Mouse (Mus musculus) MEL (cell line): ENCODE measurements around the gene Gucd1. TPM values are rescaled to one million over a fixed set of nuclear protein-coding genes. Genes with fewer than 3 reads are reported as not detected.

ENCODE experiments used
- DNase-seq: peaks from one replicate; pipeline ENCODE4 v3.0.0; 2011; ENCODE audit warnings: low read depth, low spot score
- H3K27ac ChIP-seq: 2 replicates; pipeline ENCODE4 v1.5.1; 2012; ENCODE audit warnings: low read depth, mild to moderate bottlenecking, control low read depth, low read length, moderate library complexity; ENCODE audit not compliant: control insufficient read depth
- H3K27me3 ChIP-seq, 2 experiments: fragments of 150-350 bp in 1 of 2; sonication (generic) in 1 of 2; 2 replicates each; pipeline ENCODE4 v1.6.1; 2012; ENCODE audit warnings: low read length in 2 of 2, mild to moderate bottlenecking in 2 of 2, improper control_type of control experiment in 1 of 2, moderate library complexity in 1 of 2; ENCODE audit not compliant: insufficient read depth in 2 of 2, control insufficient read depth in 1 of 2
- H3K36me3 ChIP-seq, 2 experiments: 2 replicates each; pipeline ENCODE4 v1.6.1; 2012 to 2014; ENCODE audit warnings: low read length in 2 of 2, improper control_type of control experiment in 1 of 2, inconsistent platforms in 1 of 2, mild to moderate bottlenecking in 1 of 2; ENCODE audit not compliant: insufficient read depth in 2 of 2, control insufficient read depth in 1 of 2
- H3K4me1 ChIP-seq, 2 experiments: fragments of 150-350 bp in 1 of 2; sonication (generic) in 1 of 2; 2 replicates each; pipeline ENCODE4 v1.6.1; 2012; ENCODE audit warnings: low read length in 2 of 2, improper control_type of control experiment in 1 of 2, mild to moderate bottlenecking in 1 of 2; ENCODE audit not compliant: insufficient read depth in 2 of 2, control insufficient read depth in 1 of 2
- H3K4me3 ChIP-seq, 2 experiments: fragments of 150-350 bp in 1 of 2; sonication (generic) in 1 of 2; 2 replicates each; pipeline ENCODE4 v1.5.1; 2012; ENCODE audit warnings: low read depth in 2 of 2, low read length in 2 of 2, mild to moderate bottlenecking in 2 of 2, moderate library complexity in 2 of 2, control low read depth in 1 of 2, improper control_type of control experiment in 1 of 2; ENCODE audit not compliant: control insufficient read depth in 1 of 2, insufficient read depth in 1 of 2
- H3K79me2 ChIP-seq: 2 replicates; pipeline ENCODE4 v1.6.1; 2012; ENCODE audit warnings: mild to moderate bottlenecking, low read length, moderate library complexity; ENCODE audit not compliant: control insufficient read depth, poor library complexity, insufficient read depth
- H3K9ac ChIP-seq: 2 replicates; pipeline ENCODE4 v1.6.1; 2012; ENCODE audit warnings: low read depth, mild to moderate bottlenecking, control low read depth, low read length, moderate library complexity; ENCODE audit not compliant: control insufficient read depth, poor library complexity, severe bottlenecking
- H3K9me3 ChIP-seq: fragments of 150-350 bp; sonication (generic); replicated peaks from 2 replicates; pipeline ENCODE4 v1.6.1; 2012; ENCODE audit warnings: mild to moderate bottlenecking, low read length, improper control_type of control experiment, moderate library complexity; ENCODE audit not compliant: insufficient read depth
- CTCF ChIP-seq, 3 experiments: IDR thresholded peaks in 2 of 3; conservative IDR thresholded peaks in 1 of 3; 2 replicates each; pipeline ENCODE4 v1.5.1; 2011 to 2012; ENCODE audit warnings: low read length in 3 of 3, low read depth in 2 of 3, mild to moderate bottlenecking in 2 of 3, improper control_type of control experiment in 1 of 3, inconsistent platforms in 1 of 3, mixed read lengths in 1 of 3, moderate library complexity in 1 of 3; ENCODE audit not compliant: control insufficient read depth in 1 of 3, insufficient read depth in 1 of 3, poor library complexity in 1 of 3, severe bottlenecking in 1 of 3
- E2F4 ChIP-seq: IDR thresholded peaks from 2 replicates; pipeline ENCODE4 v1.6.1; 2011; ENCODE audit warnings: low read depth, low read length, improper control_type of control experiment, borderline replicate concordance
- ELF1 ChIP-seq: IDR thresholded peaks from 2 replicates; pipeline ENCODE4 v1.6.1; 2014; ENCODE audit warnings: low read depth, mild to moderate bottlenecking, inconsistent platforms, low read length, improper control_type of control experiment, moderate library complexity
- EP300 ChIP-seq, 2 experiments: IDR thresholded peaks; 2 replicates each; pipeline ENCODE4 v1.6.1; 2011; ENCODE audit warnings: improper control_type of control experiment in 2 of 2, low read length in 2 of 2, low read depth in 1 of 2, mild to moderate bottlenecking in 1 of 2
- ETS1 ChIP-seq: IDR thresholded peaks from 2 replicates; pipeline ENCODE4 v1.6.1; 2012; ENCODE audit warnings: low read depth, mild to moderate bottlenecking, inconsistent platforms, low read length, improper control_type of control experiment, moderate library complexity
- GABPA ChIP-seq: IDR thresholded peaks from 2 replicates; pipeline ENCODE4 v1.6.1; 2012; ENCODE audit warnings: low read depth, mild to moderate bottlenecking, inconsistent platforms, low read length, improper control_type of control experiment, moderate library complexity
- GATA1 ChIP-seq: IDR thresholded peaks from 2 replicates; pipeline ENCODE4 v1.6.1; 2011; ENCODE audit warnings: low read depth, low read length, improper control_type of control experiment
- JUND ChIP-seq: IDR thresholded peaks from 2 replicates; pipeline ENCODE4 v1.6.1; 2011; ENCODE audit warnings: low read depth, mild to moderate bottlenecking, improper control_type of control experiment, low read length
- MAX ChIP-seq: IDR thresholded peaks from 2 replicates; pipeline ENCODE4 v1.6.1; 2011; ENCODE audit warnings: low read length, improper control_type of control experiment
- MAZ ChIP-seq: IDR thresholded peaks from 2 replicates; pipeline ENCODE4 v1.6.1; 2012; ENCODE audit warnings: low read depth, mild to moderate bottlenecking, inconsistent platforms, low read length, improper control_type of control experiment
- MXI1 ChIP-seq: IDR thresholded peaks from 2 replicates; pipeline ENCODE4 v1.6.1; 2011; ENCODE audit warnings: mild to moderate bottlenecking, low read depth, low read length, improper control_type of control experiment
- NELFE ChIP-seq: IDR thresholded peaks from 2 replicates; pipeline ENCODE4 v1.6.1; 2011; ENCODE audit warnings: low read depth, low read length, improper control_type of control experiment
- POLR2AphosphoS2 ChIP-seq: IDR thresholded peaks from 2 replicates; pipeline ENCODE4 v1.6.1; 2011; ENCODE audit warnings: low read length, improper control_type of control experiment
- RCOR1 ChIP-seq: IDR thresholded peaks from 2 replicates; pipeline ENCODE4 v1.6.1; 2012; ENCODE audit warnings: low read depth, mild to moderate bottlenecking, inconsistent platforms, low read length, improper control_type of control experiment
- SIN3A ChIP-seq: IDR thresholded peaks from 2 replicates; pipeline ENCODE4 v1.6.1; 2012; ENCODE audit warnings: low read length, improper control_type of control experiment, inconsistent platforms
- SMC3 ChIP-seq: IDR thresholded peaks from 2 replicates; pipeline ENCODE4 v1.6.1; 2011; ENCODE audit warnings: low read depth, low read length, improper control_type of control experiment
- TBP ChIP-seq: IDR thresholded peaks from 2 replicates; pipeline ENCODE4 v1.8.0; 2011; ENCODE audit warnings: low read depth, low read length, improper control_type of control experiment
- TCF12 ChIP-seq: IDR thresholded peaks from 2 replicates; pipeline ENCODE4 v1.6.1; 2014; ENCODE audit warnings: low read depth, mild to moderate bottlenecking, inconsistent platforms, low read length, improper control_type of control experiment, moderate library complexity
- USF1 ChIP-seq: IDR thresholded peaks from 2 replicates; pipeline ENCODE4 v1.6.1; 2014; ENCODE audit warnings: low read depth, mild to moderate bottlenecking, inconsistent platforms, low read length, improper control_type of control experiment, moderate library complexity
- USF2 ChIP-seq, 2 experiments: IDR thresholded peaks; 2 replicates each; pipeline ENCODE4 v1.6.1; 2011 to 2012; ENCODE audit warnings: improper control_type of control experiment in 2 of 2, low read length in 2 of 2, borderline replicate concordance in 1 of 2, inconsistent platforms in 1 of 2, low read depth in 1 of 2, mild to moderate bottlenecking in 1 of 2; ENCODE audit not compliant: insufficient read depth in 1 of 2
- ZMIZ1 ChIP-seq: IDR thresholded peaks from 2 replicates; pipeline ENCODE4 v1.6.1; 2012; ENCODE audit warnings: low read depth, mild to moderate bottlenecking, inconsistent platforms, low read length, improper control_type of control experiment, moderate library complexity
- ZNF384 ChIP-seq: IDR thresholded peaks from 2 replicates; pipeline ENCODE4 v1.6.1; 2012; ENCODE audit warnings: low read depth, mild to moderate bottlenecking, inconsistent platforms, low read length, improper control_type of control experiment
- polyA plus RNA-seq, 2 experiments: library from polyadenylated mRNA; stranded (reverse) in 1 of 2; unstranded in 1 of 2; fragments of >175 nt in 1 of 2; fragments of >200 nt in 1 of 2; gene quantifications; 2 replicates each; pipeline versions ENCODE4 v1.2.1 to v1.2.4; 2012; ENCODE audit warnings: low replicate concordance in 2 of 2, low read depth in 1 of 2; ENCODE audit not compliant: insufficient read length in 2 of 2, insufficient read depth in 1 of 2, missing spikeins in 1 of 2
- total RNA-seq: library from RNA; depleted of rRNA; stranded (reverse); fragments of 300-350 nt; gene quantifications from 2 replicates; pipeline ENCODE4 v1.2.3, GENCODE M21; 2012

Gene Gucd1
- total and polyA plus RNA-seq, 3 experiments = 18.7 to 30.7 TPM; not detected in 1

GRCm38 (mm10) chr10:75489522-75489921 is 28.2 kb downstream of the Gucd1 start:
- Histone ChIP-seq H3K9me3 (no peaks in the 10 kb centered on the region), H3K9ac (no peak overlapping the region), H3K4me3 (no peak overlapping the region), H3K27me3 (no peaks in the 10 kb centered on the region), H3K36me3 (peaks cover 0 to 11% of the 10 kb centered on the region in 2 experiments; a peak in 2 of 4 replicates), H3K27ac (no peak overlapping the region), H3K4me1 (peaks cover 2 to 7% of the 10 kb centered on the region in 2 experiments), H3K79me2 (no peaks in the 10 kb centered on the region)
- peak; percentile 66 for DNase-seq
- TF ChIP-seq ZNF384 (no peak), NELFE (0 out of 2 replicates have a peak, but pooled peaks have one; percentile 15), RCOR1 (peak; percentile 67; the same call in 1 of the 2 replicates), POLR2AphosphoS2 (no peak), ZMIZ1 (no peak), CTCF (IDR thresholded peaks at IDR 0.05 in 2 of 3, conservative IDR thresholded peaks at IDR 0.05 in 1 of 3; ENCODE audit: control insufficient read depth in 1 of 3, insufficient read depth in 1 of 3, low read depth in 2 of 3, low read length in 3 of 3, poor library complexity in 1 of 3, severe bottlenecking in 1 of 3) (no peak), USF2 (IDR thresholded peaks at IDR 0.05; ENCODE audit: borderline replicate concordance in 1 of 2, insufficient read depth in 1 of 2, low read depth in 1 of 2, low read length in 2 of 2) (no peak), TBP (no peak), MAZ (no peak), USF1 (no peak), SMC3 (no peak), GABPA (no peak), E2F4 (no peak), ELF1 (no peak), GATA1 (peak; percentile 66), JUND (no peak), MXI1 (peak; percentile 31; the same call in 1 of the 2 replicates), TCF12 (peak; percentile 30; the same call in 1 of the 2 replicates), EP300 (IDR thresholded peaks at IDR 0.05; ENCODE audit: low read depth in 1 of 2, low read length in 2 of 2) (peak; percentile 58 to 60; a peak in 3 of 4 replicates), ETS1 (0 out of 2 replicates have a peak, but pooled peaks have one; percentile 34), MAX (0 out of 2 replicates have a peak, but pooled peaks have one; percentile 24), SIN3A (peak; percentile 37; the same call in 1 of the 2 replicates)

- no peak for TF ChIP-seq USF2 (IDR thresholded peaks at IDR 0.05; ENCODE audit: borderline replicate concordance in 1 of 2, insufficient read depth in 1 of 2, low read depth in 1 of 2, low read length in 2 of 2)
- peak; percentile 23 for DNase-seq
- Histone ChIP-seq H3K4me3 (no peak overlapping the region), H3K36me3 (peaks cover 0 to 11% of the 10 kb centered on the region in 2 experiments; a peak in 2 of 4 replicates), H3K27ac (no peak overlapping the region), H3K9ac (no peak overlapping the region), H3K79me2 (no peaks in the 10 kb centered on the region), H3K27me3 (0 out of 4 replicates have a peak, but pooled peaks cover 0 to 1% of the 10 kb centered on the region in 2 experiments), H3K4me1 (peaks cover 2 to 7% of the 10 kb centered on the region in 2 experiments), H3K9me3 (no peaks in the 10 kb centered on the region)
Observed at GRCm38 (mm10) chr10:75487131-75487530, 30.6 kb downstream of the Gucd1 start.
